Mouse (Mus musculus): Measurements from ENCODE around the gene 4933424G06Rik. TPM values are rescaled to one million over a fixed set of nuclear protein-coding genes. Genes with fewer than 3 reads are reported as not detected.
A peak's percentile ranks its signal among the peaks of the same experiment; 100 is the strongest.

Gene 4933424G06Rik
- polyA plus RNA-seq, 1 experiment from 2014 or later, result 0.11 TPM

DNA sequence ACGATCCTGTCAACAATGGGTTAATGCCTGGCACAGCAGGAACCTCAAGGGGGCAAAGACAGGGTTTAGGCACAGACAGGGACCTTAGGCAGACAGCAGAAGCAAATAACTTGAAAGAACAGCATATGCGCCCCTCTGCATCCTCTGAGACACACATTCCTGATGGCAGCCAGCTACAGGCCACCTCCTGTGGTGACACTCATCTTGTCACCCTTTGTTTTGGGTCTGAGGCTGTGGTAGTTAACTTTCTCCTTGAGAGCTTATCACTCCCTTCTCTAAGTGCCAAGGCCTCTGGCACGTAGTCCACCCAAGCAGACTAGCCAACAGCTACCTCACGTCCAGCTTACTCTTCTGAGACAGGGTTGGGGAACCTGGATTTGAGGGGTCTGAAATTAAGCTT is 35.7 kb downstream of the 4933424G06Rik start:
- ATAC-seq (no peak), DNase-seq (ENCODE audit: low spot score) (no peak)
- H3K36me3 ChIP-seq (ENCODE audit: insufficient read depth, low read length), result no peaks in the 10 kb centered on the region
- H3K4me2 ChIP-seq (replicated peaks; ENCODE audit: low read depth, low read length), result no peak overlapping the region
- TF ChIP-seq EP300 (IDR thresholded peaks at IDR 0.05) (no peak), CTCF (IDR thresholded peaks at IDR 0.05) (no peak)
- H3K4me1 ChIP-seq (ENCODE audit: insufficient read depth, low read depth, low read length), result no peaks in the 10 kb centered on the region
- H3K9me3 ChIP-seq (ENCODE audit: low read length), result no peaks in the 10 kb centered on the region
- H3K27me3 ChIP-seq (replicated peaks; ENCODE audit: insufficient read depth, low read length), result no peaks in the 10 kb centered on the region
- no peak overlapping the region for H3K27ac ChIP-seq (ENCODE audit: low read length)
- H3K4me3 ChIP-seq (ENCODE audit: low read depth, low read length), result no peak overlapping the region
- no peak overlapping the region for H3K9ac ChIP-seq (replicated peaks; ENCODE audit: low read depth)
- 53% methylated on average over 4 of the region's 4 CpGs for WGBS

DNA sequence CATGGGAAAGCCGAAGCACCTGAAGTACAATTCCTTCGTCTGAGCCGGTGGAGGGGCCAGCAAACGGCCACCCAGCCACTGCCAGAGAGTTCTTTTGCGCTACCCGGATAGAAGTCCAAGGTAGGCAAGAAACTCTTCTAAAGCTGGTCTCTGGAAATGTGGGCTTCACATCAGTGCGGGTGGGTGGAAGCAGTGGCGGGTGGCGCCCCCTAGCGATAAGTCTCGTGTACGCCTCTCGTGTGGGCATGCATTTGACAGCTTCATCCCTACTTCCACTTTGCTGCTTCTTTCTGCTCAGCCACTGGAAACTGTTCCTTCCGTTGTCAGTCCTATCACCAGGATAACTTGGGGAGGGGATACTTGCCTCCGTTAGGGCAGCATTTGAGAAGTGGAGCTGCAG is 36.5 kb downstream of the 4933424G06Rik start:
- H3K9me3 ChIP-seq (ENCODE audit: low read length), result no peaks in the 10 kb centered on the region
- TF ChIP-seq CTCF (IDR thresholded peaks at IDR 0.05) (peak; percentile 68), EP300 (IDR thresholded peaks at IDR 0.05) (no peak)
- no peaks in the 10 kb centered on the region for H3K27me3 ChIP-seq (replicated peaks; ENCODE audit: insufficient read depth, low read length)
- H3K4me2 ChIP-seq (replicated peaks; ENCODE audit: low read depth, low read length), result no peak overlapping the region
- no peaks in the 10 kb centered on the region for H3K36me3 ChIP-seq (ENCODE audit: insufficient read depth, low read length)
- 42% methylated on average over 15 of the region's 15 CpGs for WGBS
- H3K9ac ChIP-seq (replicated peaks; ENCODE audit: low read depth), result no peak overlapping the region
- peak; percentile 9 for DNase-seq (ENCODE audit: low spot score)
- H3K4me3 ChIP-seq (ENCODE audit: low read depth, low read length), result no peak overlapping the region
- ATAC-seq, result no peak
- no peak overlapping the region for H3K27ac ChIP-seq (ENCODE audit: low read length)
- H3K4me1 ChIP-seq (ENCODE audit: insufficient read depth, low read depth, low read length), result no peaks in the 10 kb centered on the region

GRCm38 (mm10) chr1:36753932-36754675 is 44.2 kb downstream of the 4933424G06Rik start:
- H3K36me3 ChIP-seq (ENCODE audit: insufficient read depth, low read length), result no peaks in the 10 kb centered on the region
- no peaks in the 10 kb centered on the region for H3K4me1 ChIP-seq (ENCODE audit: insufficient read depth, low read depth, low read length)
- H3K4me2 ChIP-seq (replicated peaks; ENCODE audit: low read depth, low read length), result no peak overlapping the region
- H3K27ac ChIP-seq (ENCODE audit: low read length), result no peak overlapping the region
- 71% methylated on average over 6 of the region's 6 CpGs for WGBS
- no peak for ATAC-seq
- H3K27me3 ChIP-seq (replicated peaks; ENCODE audit: insufficient read depth, low read length), result no peaks in the 10 kb centered on the region
- no peaks in the 10 kb centered on the region for H3K9me3 ChIP-seq (ENCODE audit: low read length)
- no peak for DNase-seq (ENCODE audit: low spot score)
- no peak overlapping the region for H3K4me3 ChIP-seq (ENCODE audit: low read depth, low read length)
- no peak for TF ChIP-seq EP300 (IDR thresholded peaks at IDR 0.05)
- no peak for TF ChIP-seq CTCF (IDR thresholded peaks at IDR 0.05)
- H3K9ac ChIP-seq (replicated peaks; ENCODE audit: low read depth), result no peak overlapping the region

- Histone ChIP-seq H3K4me3 (ENCODE audit: low read depth, low read length) (no peak overlapping the region), H3K27me3 (replicated peaks; ENCODE audit: insufficient read depth, low read length) (no peaks in the 10 kb centered on the region), H3K9ac (replicated peaks; ENCODE audit: low read depth) (no peak overlapping the region), H3K9me3 (ENCODE audit: low read length) (no peaks in the 10 kb centered on the region), H3K4me1 (ENCODE audit: insufficient read depth, low read depth, low read length) (no peaks in the 10 kb centered on the region), H3K4me2 (replicated peaks; ENCODE audit: low read depth, low read length) (no peak overlapping the region), H3K36me3 (ENCODE audit: insufficient read depth, low read length) (no peaks in the 10 kb centered on the region), H3K27ac (ENCODE audit: low read length) (no peak overlapping the region)
- TF ChIP-seq EP300 (IDR thresholded peaks at IDR 0.05) (no peak), CTCF (IDR thresholded peaks at IDR 0.05) (no peak)
- DNase-seq (ENCODE audit: low spot score) (no peak), ATAC-seq (no peak)
- 82% methylated on average over 9 of the region's 9 CpGs for WGBS
These were observed 48.6 kb downstream of the 4933424G06Rik start for GRCm38 (mm10) chr1:36758553-36758952.

- WGBS, result 85% methylated on average over 18 of the region's 18 CpGs
- H3K36me3 ChIP-seq (ENCODE audit: insufficient read depth, low read length), result no peaks in the 10 kb centered on the region
These were observed 49.1 kb downstream of the 4933424G06Rik start for GRCm38 (mm10) chr1:36759076-36759475.

DNA sequence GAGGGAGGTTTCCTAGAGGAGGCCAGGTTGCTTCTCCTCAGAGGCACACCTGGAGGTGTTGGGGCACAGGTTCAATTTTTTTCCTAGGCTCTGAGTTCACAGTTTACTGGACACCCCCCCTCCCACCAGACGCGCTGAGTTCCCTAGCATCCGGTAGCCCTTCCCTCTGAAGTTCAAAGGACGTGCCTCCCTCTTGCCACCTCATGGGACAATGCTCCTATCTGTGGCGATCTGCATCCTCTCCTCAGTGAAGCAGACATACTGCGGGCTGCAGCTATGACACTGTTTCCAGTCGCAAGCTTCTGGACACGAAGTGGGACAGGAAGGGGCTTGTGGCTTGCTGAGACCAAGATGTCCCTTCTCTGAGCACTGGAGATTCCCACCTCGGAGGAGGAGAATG is 50.5 kb downstream of the 4933424G06Rik start:
- TF ChIP-seq EP300 (IDR thresholded peaks at IDR 0.05), result no peak
- no peak for TF ChIP-seq CTCF (IDR thresholded peaks at IDR 0.05)

More at GRCm38 (mm10) chr1:36759076-36759475, 49.1 kb downstream of the 4933424G06Rik start:
- Histone ChIP-seq H3K27me3 (replicated peaks; ENCODE audit: insufficient read depth, low read length) (no peaks in the 10 kb centered on the region), H3K9ac (replicated peaks; ENCODE audit: low read depth) (no peak overlapping the region), H3K4me2 (replicated peaks; ENCODE audit: low read depth, low read length) (no peak overlapping the region), H3K4me1 (ENCODE audit: insufficient read depth, low read depth, low read length) (no peaks in the 10 kb centered on the region), H3K27ac (ENCODE audit: low read length) (no peak overlapping the region), H3K4me3 (ENCODE audit: low read depth, low read length) (no peak overlapping the region), H3K9me3 (ENCODE audit: low read length) (no peaks in the 10 kb centered on the region)
- TF ChIP-seq EP300 (IDR thresholded peaks at IDR 0.05) (no peak), CTCF (IDR thresholded peaks at IDR 0.05) (no peak)
- DNase-seq (ENCODE audit: low spot score), result no peak
- no peak for ATAC-seq

More for the DNA sequence above, 50.5 kb downstream of the 4933424G06Rik start:
- Histone ChIP-seq H3K4me1 (ENCODE audit: insufficient read depth, low read depth, low read length) (no peaks in the 10 kb centered on the region), H3K27me3 (replicated peaks; ENCODE audit: insufficient read depth, low read length) (no peaks in the 10 kb centered on the region), H3K36me3 (ENCODE audit: insufficient read depth, low read length) (no peaks in the 10 kb centered on the region), H3K9me3 (ENCODE audit: low read length) (no peaks in the 10 kb centered on the region), H3K4me3 (ENCODE audit: low read depth, low read length) (no peak overlapping the region), H3K4me2 (replicated peaks; ENCODE audit: low read depth, low read length) (no peak overlapping the region), H3K9ac (replicated peaks; ENCODE audit: low read depth) (no peak overlapping the region), H3K27ac (ENCODE audit: low read length) (no peak overlapping the region)
- WGBS, result 65% methylated on average over 9 of the region's 9 CpGs
- DNase-seq (ENCODE audit: low spot score), result no peak
- ATAC-seq, result no peak

All from lung, postnatal 0 days (tissue).